Mouse (Mus musculus) urinary bladder, adult 2 months (tissue): ENCODE measurements around the gene Tiam1. TPM values are rescaled to one million over a fixed set of nuclear protein-coding genes. Genes with fewer than 3 reads are reported as not detected.

Experiments
- DNase-seq: peaks from one replicate; pipeline ENCODE4 v3.0.0; 2022; ENCODE audit warnings: low spot score
- polyA plus RNA-seq: library from polyadenylated mRNA; depleted of rRNA; stranded (reverse); fragments of >200 nt; gene quantifications from 2 replicates; pipeline ENCODE4 v1.2.3, GENCODE M21; 2012

The Tiam1 gene
- polyA plus RNA-seq, 1 experiment: 9.0 TPM

DNA sequence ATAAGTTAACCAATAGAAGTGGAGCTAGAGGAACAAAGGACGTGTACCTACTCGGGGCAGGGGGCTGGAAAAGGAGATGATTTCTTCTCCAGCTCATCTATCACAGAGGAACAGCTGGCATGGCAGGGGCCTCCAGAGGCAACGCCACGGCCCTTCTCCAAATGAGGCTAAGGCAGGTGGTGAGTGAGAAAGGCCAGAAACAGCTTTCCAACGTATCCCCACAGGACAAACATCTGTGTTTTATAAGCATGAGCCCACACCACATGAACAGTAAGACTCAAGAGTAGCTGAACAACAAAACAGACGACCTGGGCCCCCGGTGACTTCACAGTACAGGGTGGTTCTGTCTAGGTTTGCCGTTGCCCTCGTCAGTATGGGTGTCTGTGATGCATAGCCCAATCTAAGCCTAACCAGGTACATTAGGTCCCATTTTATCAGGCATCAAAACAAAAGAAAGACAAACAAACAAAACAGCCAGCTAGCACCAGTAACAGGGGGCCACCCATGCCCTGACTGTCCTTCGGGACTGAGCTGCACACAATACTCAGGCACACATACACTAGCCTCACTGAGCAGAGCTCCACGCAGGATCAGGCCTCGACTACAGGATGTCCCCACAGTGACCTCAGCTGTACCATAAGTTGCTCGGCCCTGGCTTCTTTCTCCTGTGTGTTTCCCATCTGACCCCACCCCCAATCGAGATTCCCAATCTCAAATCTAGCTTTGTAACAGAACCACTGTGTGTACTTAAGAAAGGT lies 260.9 kb downstream of the Tiam1 start:
- DNase-seq: no peak

- no peak for DNase-seq
Observed at GRCm38 (mm10) chr16:89877206-89877605, 266.4 kb downstream of the Tiam1 start.

DNA sequence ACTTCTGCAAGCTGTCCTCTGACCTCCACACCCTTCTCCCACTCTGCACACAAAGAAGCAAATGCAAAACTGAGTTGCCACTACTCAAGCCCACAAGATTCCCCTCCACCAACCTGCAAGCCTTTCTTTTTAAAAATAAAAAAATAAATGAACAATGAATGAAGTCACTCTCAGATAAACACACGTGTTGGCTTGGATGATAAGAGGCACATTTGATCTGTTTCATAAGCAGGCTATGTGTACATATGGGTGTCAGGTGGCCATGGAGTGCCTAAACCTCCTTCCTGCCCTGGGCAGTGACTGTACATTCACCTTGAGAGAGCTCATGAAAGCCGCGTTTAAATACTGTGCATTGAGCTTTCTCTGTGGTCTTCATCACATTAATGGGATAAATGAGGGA lies 267.5 kb downstream of the Tiam1 start:
- DNase-seq: no peak

DNA sequence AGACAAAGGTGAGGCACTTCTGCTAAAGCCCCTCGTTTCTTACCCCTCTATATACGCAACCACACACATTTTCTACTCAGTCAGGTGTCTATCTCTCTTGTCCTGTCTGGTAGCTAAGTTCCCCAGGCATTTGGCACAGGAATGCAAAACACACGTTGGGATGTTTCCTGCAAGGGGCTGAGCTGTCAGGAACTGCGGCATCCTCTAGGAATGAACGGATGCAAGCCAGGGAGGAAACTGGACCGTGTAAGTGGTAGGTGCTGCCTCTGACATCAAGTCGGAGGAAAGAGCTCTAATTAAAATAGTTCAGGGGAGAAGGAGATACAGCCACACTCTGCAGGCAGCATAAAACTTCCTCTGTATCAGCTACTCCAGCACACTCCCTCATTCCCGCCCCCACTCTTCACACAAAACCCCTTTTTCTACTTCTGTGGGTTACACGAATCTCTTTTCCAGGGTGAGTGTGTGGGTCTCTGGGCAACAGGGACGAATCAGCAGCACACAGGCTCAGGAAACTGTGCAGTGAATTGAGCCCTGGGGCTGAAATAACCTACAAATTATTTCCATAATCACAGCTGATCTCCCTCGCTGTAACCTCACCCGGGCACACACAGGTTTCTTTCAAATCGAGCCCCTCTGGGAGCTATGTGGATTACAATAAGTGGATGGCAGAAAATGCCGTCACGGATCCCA lies 269.4 kb downstream of the Tiam1 start:
- no peak for DNase-seq

DNA sequence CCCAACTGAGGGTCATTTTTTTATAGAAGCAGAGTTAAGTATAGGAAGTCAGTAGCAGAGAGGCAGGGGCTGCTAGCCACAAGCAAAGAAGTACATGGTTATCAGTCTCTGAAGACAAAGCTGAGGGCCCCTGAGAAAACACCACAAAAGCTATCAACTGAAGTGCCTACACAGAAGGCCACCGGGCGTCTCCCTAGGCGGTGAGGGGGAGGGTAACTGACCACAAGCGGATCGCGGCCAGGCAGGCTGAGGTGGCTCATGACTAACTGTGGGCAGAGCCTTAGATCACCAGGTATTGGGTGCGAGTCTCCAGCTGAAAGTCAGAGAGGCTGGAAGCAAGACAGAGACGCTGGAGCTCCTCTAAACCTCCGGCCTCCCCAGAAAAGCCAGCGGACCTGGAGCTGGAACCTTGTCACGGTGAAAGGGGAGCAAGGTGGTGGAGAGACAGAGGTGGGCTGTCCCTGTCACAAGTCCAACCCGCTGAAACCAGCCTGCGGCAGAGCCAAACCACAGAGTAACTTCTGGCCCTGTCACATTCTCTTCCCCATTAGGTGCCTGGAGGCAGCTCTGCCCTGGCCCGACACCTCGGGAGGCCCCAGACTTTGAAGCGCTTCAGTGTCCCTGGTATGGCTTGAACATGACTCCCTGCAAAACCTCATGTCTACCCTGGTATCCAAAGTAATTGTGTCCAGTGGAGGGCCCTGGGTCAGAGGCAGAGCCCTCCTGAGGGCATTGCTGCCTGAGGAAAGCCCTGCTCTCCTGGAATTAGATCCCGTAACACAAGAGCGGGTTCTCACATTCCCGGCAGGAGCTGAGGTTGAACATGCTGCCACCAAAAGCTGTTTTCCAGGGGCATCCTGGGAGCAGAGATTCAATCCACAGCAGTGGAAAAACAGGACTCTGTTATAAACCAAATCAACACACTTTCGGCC lies 271.3 kb downstream of the Tiam1 start:
- no peak for DNase-seq

DNA sequence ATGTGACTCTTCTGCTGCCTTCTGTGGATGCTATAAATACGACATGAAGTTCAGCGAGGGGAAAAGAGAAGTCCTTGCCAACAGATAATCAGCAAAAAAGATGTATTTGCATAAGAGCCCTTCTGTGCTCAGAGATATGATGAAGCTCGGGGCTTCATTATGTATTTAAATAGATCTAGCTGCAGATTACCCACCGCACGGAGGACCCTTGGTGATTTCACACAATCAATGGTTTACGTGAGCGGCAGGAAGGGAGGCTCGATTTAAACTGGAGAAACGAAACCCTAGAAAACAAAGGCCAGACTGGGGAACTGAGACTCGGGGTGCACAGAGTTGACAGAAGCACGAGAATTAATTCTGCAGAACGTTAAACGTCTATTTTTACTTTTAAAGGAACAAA lies 272.2 kb downstream of the Tiam1 start:
- DNase-seq: no peak

DNA sequence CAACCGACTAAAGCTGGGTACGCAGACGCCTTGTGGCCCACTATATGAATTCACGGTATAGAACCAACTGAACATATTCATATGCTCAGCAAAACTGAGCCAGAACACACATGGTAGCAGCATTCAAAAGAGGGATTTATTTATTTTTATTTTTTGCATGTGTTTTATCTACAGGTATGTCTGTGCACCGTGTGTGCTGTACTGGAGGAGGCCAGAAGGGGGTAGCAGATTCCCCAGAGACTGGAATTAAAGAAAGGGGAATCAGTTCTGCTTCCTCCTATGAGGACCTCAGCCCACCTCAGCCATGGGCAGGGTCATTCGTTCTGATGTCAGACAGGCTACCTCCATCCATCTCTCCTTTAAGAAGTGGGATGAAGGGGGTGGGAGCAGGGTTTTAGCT lies 273.5 kb downstream of the Tiam1 start:
- no peak for DNase-seq

DNA sequence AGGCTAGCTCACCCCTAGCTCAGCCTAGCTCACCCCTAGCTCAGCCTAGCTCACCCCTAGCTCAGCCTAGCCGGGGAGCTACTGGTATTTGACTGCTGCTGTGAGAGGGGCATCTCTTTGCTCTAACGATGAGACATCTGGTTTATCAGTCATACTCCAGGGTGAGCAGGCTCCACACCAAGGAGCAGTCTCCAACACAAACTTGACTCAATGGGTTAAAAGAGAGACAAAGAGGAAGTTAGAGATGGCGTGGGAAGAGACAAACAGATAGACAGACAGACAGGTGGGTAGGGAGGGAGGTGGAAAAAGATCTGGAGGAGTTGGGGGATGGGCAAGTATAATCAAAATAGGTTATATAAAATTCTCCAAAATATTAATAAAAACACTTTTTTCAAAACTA lies 275.1 kb downstream of the Tiam1 start:
- DNase-seq: no peak

- DNase-seq: no peak
Observed at GRCm38 (mm10) chr16:89867212-89867829, 276.2 kb downstream of the Tiam1 start.

GRCm38 (mm10) chr16:89865136-89865535 lies 278.4 kb downstream of the Tiam1 start:
- DNase-seq: no peak

GRCm38 (mm10) chr16:89864710-89865109 lies 278.9 kb downstream of the Tiam1 start:
- DNase-seq: no peak

- no peak for DNase-seq
Observed at GRCm38 (mm10) chr16:89863264-89863663, 280.3 kb downstream of the Tiam1 start.

DNA sequence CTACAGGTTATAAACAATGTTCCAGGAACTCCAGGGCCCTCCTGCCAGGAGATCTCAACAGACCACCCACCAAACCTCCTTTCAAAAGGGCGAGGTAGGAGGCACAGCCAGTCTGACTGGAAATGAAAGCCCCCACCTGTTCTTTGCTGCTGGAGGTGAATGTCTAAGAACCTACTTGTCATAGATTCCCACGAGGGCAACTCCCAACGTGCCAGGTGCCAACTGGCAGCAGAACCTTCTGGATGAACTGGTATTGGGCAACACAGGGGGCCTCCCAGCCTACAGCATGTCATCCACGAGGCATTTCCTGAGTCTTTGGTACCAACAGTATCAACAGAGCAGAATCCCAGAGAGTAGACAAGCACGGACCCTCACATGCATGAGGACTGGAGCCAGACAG lies 282.0 kb downstream of the Tiam1 start:
- DNase-seq: no peak

DNA sequence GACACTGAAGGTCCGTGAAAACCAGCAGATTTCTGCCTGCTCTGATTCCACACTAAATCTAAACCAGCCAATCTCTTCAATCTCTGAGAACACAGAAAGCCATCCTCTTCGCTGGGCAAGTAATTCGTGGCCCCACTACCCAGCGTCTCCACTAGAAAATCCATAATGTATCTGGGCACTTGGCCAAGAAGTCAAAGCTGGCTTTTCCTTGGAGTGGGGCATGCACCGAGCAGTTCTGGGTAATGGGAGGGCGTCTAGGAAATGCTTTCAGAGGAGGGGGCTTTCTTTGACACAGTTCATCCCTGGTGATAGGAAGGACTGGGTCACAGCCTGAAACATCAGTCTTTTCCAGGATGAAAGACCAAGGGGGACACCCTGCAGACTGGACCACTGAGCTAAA lies 282.9 kb downstream of the Tiam1 start:
- no peak for DNase-seq

- DNase-seq: no peak
Observed at GRCm38 (mm10) chr16:89857666-89858065, 285.9 kb downstream of the Tiam1 start.

DNA sequence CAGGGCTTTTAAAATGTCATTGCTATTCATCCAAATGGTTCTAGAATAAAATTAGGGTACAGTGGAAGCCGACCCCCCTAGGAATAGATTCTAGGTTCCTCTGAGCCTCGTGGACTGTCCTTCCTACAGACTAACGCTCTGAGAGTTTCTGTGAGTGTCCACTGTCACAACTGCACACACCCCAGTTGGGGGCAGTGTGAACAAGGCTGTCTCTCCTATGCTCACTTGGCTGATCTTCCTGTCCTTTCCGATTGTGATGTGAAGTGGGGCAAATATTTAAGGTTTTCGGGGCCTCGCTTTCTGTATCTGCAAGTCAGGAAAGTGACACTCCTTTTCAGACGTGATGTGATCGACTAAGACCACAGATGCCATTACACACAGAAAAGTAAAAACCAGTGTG lies 288.8 kb downstream of the Tiam1 start:
- DNase-seq: no peak

GRCm38 (mm10) chr16:89851333-89851732 lies 292.2 kb downstream of the Tiam1 start:
- DNase-seq: no peak

- DNase-seq: no peak
Observed at GRCm38 (mm10) chr16:89848651-89849597, 294.6 kb downstream of the Tiam1 start.

DNA sequence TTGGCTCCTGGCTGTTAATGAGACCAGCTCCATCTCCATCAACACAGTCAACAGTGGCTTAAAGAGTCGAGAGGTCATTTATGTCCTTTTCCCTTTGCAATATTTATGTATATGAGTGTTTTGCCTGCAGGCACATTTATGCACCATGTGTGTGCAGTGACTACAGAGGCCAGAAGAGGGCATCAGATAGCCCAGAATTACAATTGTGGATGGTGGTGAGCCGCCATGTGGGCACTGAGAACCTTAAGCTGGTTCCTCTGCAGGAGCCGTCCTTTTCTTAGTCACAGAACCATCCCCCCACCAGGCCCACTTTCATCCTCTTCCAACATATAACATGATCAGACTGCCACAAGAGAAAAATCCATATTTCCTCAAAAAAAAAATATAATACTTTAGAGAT lies 295.4 kb downstream of the Tiam1 start:
- DNase-seq: no peak

DNA sequence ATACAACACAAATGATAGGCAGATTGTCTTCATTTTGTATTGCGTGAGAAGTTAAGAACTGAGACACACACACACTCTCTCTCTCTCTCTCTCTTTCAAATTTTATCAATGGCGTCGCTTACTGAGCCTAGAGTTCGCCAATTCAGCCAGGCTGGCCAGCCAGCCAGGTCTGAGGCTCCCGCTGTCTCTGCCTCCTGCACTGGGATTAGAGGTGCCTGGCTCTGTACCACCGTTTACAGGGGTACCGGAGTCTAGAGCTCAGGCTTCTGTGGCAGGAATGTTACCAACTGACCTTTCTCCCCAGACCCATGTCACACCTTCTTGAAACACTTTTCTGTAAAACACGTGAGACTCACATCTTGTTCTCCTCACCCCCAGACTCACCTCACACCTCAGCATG lies 298.1 kb downstream of the Tiam1 start:
- DNase-seq: no peak

DNA sequence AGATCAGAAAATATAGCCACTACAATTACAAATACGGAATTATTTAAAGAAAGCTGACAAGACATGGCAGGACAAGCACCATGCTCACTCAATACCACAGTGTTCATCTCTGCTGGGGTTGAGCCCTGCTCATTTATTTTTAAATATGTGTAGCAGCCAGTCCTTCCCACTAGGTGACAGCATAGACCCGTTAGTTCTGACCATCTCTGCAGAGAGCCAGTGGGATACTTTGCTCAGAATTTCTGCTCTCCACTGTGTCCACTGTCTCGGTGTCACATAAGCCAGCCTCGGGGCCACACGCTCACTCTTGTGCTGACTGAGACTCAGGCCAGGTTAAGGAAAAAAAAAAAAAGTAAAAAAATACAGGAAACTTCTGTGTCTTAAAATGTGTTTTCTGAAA lies 299.0 kb downstream of the Tiam1 start:
- no peak for DNase-seq
